Mouse (Mus musculus) intestine, embryonic 16.5 days (tissue): ENCODE results near the gene Snrpn. TPM values are rescaled to one million over a fixed set of nuclear protein-coding genes. Genes with fewer than 3 reads are reported as not detected.

Experiments
- ATAC-seq: fragments of 200-750 bp; cut with Nextera tagmentation; 2 replicates; pipeline ENCODE4 v1.8.0; 2017; ENCODE audit warnings: moderate TSS enrichment, moderate library complexity
- H3K27ac ChIP-seq: fragments of 300-500 bp; sonication (generic); 2 replicates; pipeline ENCODE4 v1.5.1; 2014; ENCODE audit warnings: mild to moderate bottlenecking, low read length
- H3K27me3 ChIP-seq: fragments of 300-500 bp; sonication (generic); replicated peaks from 2 replicates; pipeline ENCODE4 v1.6.1; 2014; ENCODE audit warnings: low read length, control low read depth, mixed read lengths; ENCODE audit not compliant: control insufficient read depth, insufficient read depth
- H3K36me3 ChIP-seq: fragments of 300-500 bp; sonication (generic); 2 replicates; pipeline ENCODE4 v1.6.1; 2014; ENCODE audit warnings: low read length, control low read depth; ENCODE audit not compliant: control insufficient read depth, insufficient read depth
- H3K4me1 ChIP-seq: fragments of 300-500 bp; sonication (generic); 2 replicates; pipeline ENCODE4 v1.6.1; 2014; ENCODE audit warnings: low read length, control low read depth, mixed read lengths; ENCODE audit not compliant: control insufficient read depth, insufficient read depth
- H3K4me2 ChIP-seq: fragments of 300-500 bp; sonication (generic); 2 replicates; pipeline ENCODE4 v1.6.1; 2014; ENCODE audit warnings: low read depth, low read length, control low read depth
- H3K4me3 ChIP-seq: fragments of 300-500 bp; sonication (generic); 2 replicates; pipeline ENCODE4 v1.5.1; 2014; ENCODE audit warnings: mild to moderate bottlenecking, low read length
- H3K9ac ChIP-seq: fragments of 300-500 bp; sonication (generic); 2 replicates; pipeline ENCODE4 v1.6.1; 2014; ENCODE audit warnings: low read depth, low read length
- H3K9me3 ChIP-seq: fragments of 300-500 bp; sonication (generic); 2 replicates; pipeline ENCODE4 v1.6.1; 2016; ENCODE audit warnings: low read length, control low read depth; ENCODE audit not compliant: control insufficient read depth
- WGBS: fragments of 180-500 bp; shearing (Covaris S2); extraction: QIAGEN DNeasy Blood & Tissue Kit; methylation state at CpG from one replicate; pipeline ENCODE4 v1.1.7; 2014; 5-methylcytosine and 5-hydroxymethylcytosine counted together
- polyA plus RNA-seq: library from polyadenylated mRNA; unstranded; fragments of >200 nt; fragmentation: Nextera tagmentation; extraction: Ambion mirVana; gene quantifications from 2 replicates; pipeline ENCODE4 v1.2.1, GENCODE M21; 2015

Gene Snrpn
- polyA plus RNA-seq, 1 experiment from 2014 or later, result 44.4 TPM

GRCm38 (mm10) chr7:60013186-60013585, 126.8 kb downstream of the Snrpn start:
- peak; percentile 87 for ATAC-seq
- Histone ChIP-seq H3K9ac (no peak overlapping the region), H3K9me3 (no peaks in the 10 kb centered on the region), H3K27ac (no peak overlapping the region), H3K4me1 (no peaks in the 10 kb centered on the region), H3K4me3 (no peak overlapping the region), H3K4me2 (no peak overlapping the region), H3K27me3 (no peaks in the 10 kb centered on the region), H3K36me3 (no peaks in the 10 kb centered on the region)
- 67% methylated on average over 3 of the region's 3 CpGs for WGBS

- WGBS, result 45% methylated on average over 3 of the region's 3 CpGs
Measured at GRCm38 (mm10) chr7:60007727-60008360, 132.2 kb downstream of the Snrpn start.

GRCm38 (mm10) chr7:60006262-60006661, 133.8 kb downstream of the Snrpn start:
- Histone ChIP-seq H3K27me3 (no peaks in the 10 kb centered on the region), H3K36me3 (no peaks in the 10 kb centered on the region), H3K4me2 (no peak overlapping the region), H3K9ac (no peak overlapping the region), H3K27ac (no peak overlapping the region), H3K4me3 (no peak overlapping the region), H3K4me1 (no peaks in the 10 kb centered on the region), H3K9me3 (peaks cover 16% of the 10 kb centered on the region)
- no peak for ATAC-seq
- WGBS, result 61% methylated on average over 2 of the region's 2 CpGs

More at GRCm38 (mm10) chr7:60007727-60008360, 132.2 kb downstream of the Snrpn start:
- Histone ChIP-seq H3K9me3 (peaks cover 16% of the 10 kb centered on the region), H3K4me2 (no peak overlapping the region), H3K9ac (no peak overlapping the region), H3K4me1 (no peaks in the 10 kb centered on the region), H3K27me3 (no peaks in the 10 kb centered on the region), H3K4me3 (no peak overlapping the region), H3K36me3 (no peaks in the 10 kb centered on the region), H3K27ac (no peak overlapping the region)
- ATAC-seq, result no peak

- Histone ChIP-seq H3K9me3 (peaks cover 16% of the 10 kb centered on the region), H3K4me1 (no peaks in the 10 kb centered on the region), H3K9ac (peak within 1 kb of the TSS; percentile 68), H3K4me3 (peak within 1 kb of the TSS; percentile 58), H3K27me3 (no peaks in the 10 kb centered on the region), H3K36me3 (no peaks in the 10 kb centered on the region), H3K4me2 (peak within 1 kb of the TSS; percentile 60), H3K27ac (no peak within 1 kb of the TSS)
- 51% methylated on average over 30 of the region's 30 CpGs for WGBS
- peak; percentile 69 for ATAC-seq
Measured at GRCm38 (mm10) chr7:60004606-60005330, 135.3 kb downstream of the Snrpn start, which contains the start of the genes Snurf and Gm38393. TSS of gene Snurf (minus strand) at chr7:60005049. TSS of gene Gm38393 (minus strand) at chr7:60005064.

GRCm38 (mm10) chr7:60003921-60004605, 136.0 kb downstream of the Snrpn start:
- Histone ChIP-seq H3K4me2 (peak overlapping the region; percentile 60), H3K36me3 (no peaks in the 10 kb centered on the region), H3K4me3 (peak overlapping the region; percentile 58), H3K27me3 (no peaks in the 10 kb centered on the region), H3K9ac (peak overlapping the region; percentile 68), H3K27ac (peak overlapping the region; percentile 28; the same call in 1 of the 2 replicates), H3K4me1 (no peaks in the 10 kb centered on the region), H3K9me3 (peaks cover 16% of the 10 kb centered on the region)
- peak; percentile 79 for ATAC-seq
- 43% methylated on average over 22 of the region's 22 CpGs for WGBS

- Histone ChIP-seq H3K27me3 (no peaks in the 10 kb centered on the region), H3K4me1 (no peaks in the 10 kb centered on the region), H3K4me3 (peak overlapping the region; percentile 58), H3K4me2 (peak overlapping the region; percentile 60), H3K9me3 (peaks cover 16% of the 10 kb centered on the region), H3K9ac (no peak overlapping the region; the same call in 1 of the 2 replicates), H3K36me3 (no peaks in the 10 kb centered on the region), H3K27ac (peak overlapping the region; percentile 28; the same call in 1 of the 2 replicates)
- 47% methylated on average over 12 of the region's 12 CpGs for WGBS
- peak; percentile 56 for ATAC-seq
Measured at GRCm38 (mm10) chr7:60003006-60003865, 136.8 kb downstream of the Snrpn start.

- no peaks in the 10 kb centered on the region for H3K36me3 ChIP-seq
- 77% methylated on average over 1 of the region's 1 CpGs for WGBS
- H3K9ac ChIP-seq, result no peak overlapping the region
- H3K27ac ChIP-seq, result no peak overlapping the region
- ATAC-seq, result no peak
- H3K27me3 ChIP-seq, result no peaks in the 10 kb centered on the region
- no peaks in the 10 kb centered on the region for H3K9me3 ChIP-seq
- H3K4me3 ChIP-seq, result no peak overlapping the region
- H3K4me2 ChIP-seq, result no peak overlapping the region
- no peaks in the 10 kb centered on the region for H3K4me1 ChIP-seq
Measured at GRCm38 (mm10) chr7:59978646-59979045, 161.4 kb downstream of the Snrpn start.
